Mouse (Mus musculus) midbrain, embryonic 11.5 days (tissue): ENCODE measurements at regions not wholly inside any gene's neighbourhood (a gene's known extent, or its start where the extent isn't known, plus 50 kb on each side); places are given as distances from the start of the nearest gene placed in this dataset.

ENCODE experiments used
- ATAC-seq: fragments of 200-750 bp; cut with Nextera tagmentation; 2 replicates; pipeline ENCODE4 v1.8.0; 2017; ENCODE audit warnings: moderate TSS enrichment, moderate library complexity; ENCODE audit not compliant: low FRiP score
- DNase-seq: peaks from one replicate; pipeline ENCODE4 v3.0.0; 2015; ENCODE audit warnings: low spot score; ENCODE audit errors: missing footprints
- H3K27ac ChIP-seq: fragments of 300-500 bp; sonication (generic); 2 replicates; pipeline ENCODE4 v1.5.1; 2014; ENCODE audit warnings: low read depth, low read length
- H3K27me3 ChIP-seq: fragments of 300-500 bp; sonication (generic); 2 replicates; pipeline ENCODE4 v1.6.1; 2014; ENCODE audit warnings: mild to moderate bottlenecking, low read length, moderate library complexity, mixed read lengths; ENCODE audit not compliant: control insufficient read depth, insufficient read depth
- H3K36me3 ChIP-seq: fragments of 300-500 bp; sonication (generic); 2 replicates; pipeline ENCODE4 v1.6.1; 2014; ENCODE audit warnings: mild to moderate bottlenecking, low read length, moderate library complexity, mixed read lengths; ENCODE audit not compliant: control insufficient read depth, insufficient read depth
- H3K4me1 ChIP-seq: fragments of 300-500 bp; sonication (generic); 2 replicates; pipeline ENCODE4 v1.6.1; 2014; ENCODE audit warnings: low read length; ENCODE audit not compliant: control insufficient read depth, insufficient read depth
- H3K4me2 ChIP-seq: fragments of 300-500 bp; sonication (generic); 2 replicates; pipeline ENCODE4 v1.6.1; 2014; ENCODE audit warnings: mild to moderate bottlenecking, moderate library complexity
- H3K4me3 ChIP-seq: fragments of 300-500 bp; sonication (generic); 2 replicates; pipeline ENCODE4 v1.5.1; 2014; ENCODE audit warnings: low read depth, low read length
- H3K9ac ChIP-seq: fragments of 300-500 bp; sonication (generic); 2 replicates; pipeline ENCODE4 v1.6.1; 2014; ENCODE audit warnings: low read length
- H3K9me3 ChIP-seq: fragments of 300-500 bp; sonication (generic); 2 replicates; pipeline ENCODE4 v1.6.1; 2016; ENCODE audit warnings: low read length; ENCODE audit not compliant: control insufficient read depth
- WGBS: fragments of 180-500 bp; shearing (Covaris S2); extraction: QIAGEN DNeasy Blood & Tissue Kit; methylation state at CpG from one replicate; pipeline ENCODE4 v1.1.7; 2014; 5-methylcytosine and 5-hydroxymethylcytosine counted together

DNA sequence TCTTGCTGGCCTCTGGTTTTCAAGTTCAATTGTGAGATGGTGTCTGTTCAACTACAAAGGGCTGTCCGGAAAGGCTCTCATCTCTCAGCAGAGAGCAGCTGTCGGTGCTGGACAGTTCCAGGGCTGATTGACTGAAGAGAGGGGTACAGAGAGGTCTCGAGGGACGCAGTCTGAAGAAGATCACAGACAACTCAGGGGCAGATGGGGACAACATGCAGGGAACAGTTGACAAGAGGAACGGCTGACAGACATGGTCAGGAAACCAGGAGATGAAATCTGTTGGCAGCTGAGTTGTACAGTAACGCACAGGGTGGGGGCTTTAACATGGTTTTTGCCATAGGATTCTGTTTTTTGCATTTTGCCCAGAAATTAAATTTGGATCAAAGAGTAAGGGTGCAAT is 84.5 kb upstream of the Nectin1 start:
- DNase-seq (no peak), ATAC-seq (no peak)
- WGBS = 72% methylated on average over 6 of the region's 6 CpGs
- Histone ChIP-seq H3K9me3 (no peaks in the 10 kb centered on the region), H3K4me3 (no peak overlapping the region), H3K27ac (no peak overlapping the region), H3K9ac (no peak overlapping the region), H3K36me3 (no peaks in the 10 kb centered on the region), H3K4me2 (no peak overlapping the region), H3K27me3 (no peaks in the 10 kb centered on the region), H3K4me1 (no peaks in the 10 kb centered on the region)

DNA sequence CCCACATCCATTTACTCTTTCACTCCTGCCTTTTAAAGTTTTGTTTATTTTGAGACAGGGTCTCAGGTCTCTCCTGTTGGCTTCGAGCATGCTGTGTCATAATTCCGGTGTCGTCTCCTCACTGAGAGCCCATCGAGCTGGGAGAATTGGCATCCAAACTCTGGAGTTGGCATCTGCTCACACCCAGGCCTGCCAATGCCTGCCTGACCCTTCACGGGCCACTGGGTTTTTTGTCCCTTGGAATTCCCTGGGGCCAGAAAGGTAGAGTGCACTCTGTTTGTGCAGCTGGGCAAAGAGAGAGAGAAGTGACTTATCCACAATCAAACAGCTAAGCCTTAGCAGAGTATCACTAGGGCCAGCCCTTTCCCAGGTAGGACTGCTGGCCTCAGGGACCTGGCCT is 83.6 kb upstream of the Nectin1 start:
- no peak overlapping the region for H3K27ac ChIP-seq

DNA sequence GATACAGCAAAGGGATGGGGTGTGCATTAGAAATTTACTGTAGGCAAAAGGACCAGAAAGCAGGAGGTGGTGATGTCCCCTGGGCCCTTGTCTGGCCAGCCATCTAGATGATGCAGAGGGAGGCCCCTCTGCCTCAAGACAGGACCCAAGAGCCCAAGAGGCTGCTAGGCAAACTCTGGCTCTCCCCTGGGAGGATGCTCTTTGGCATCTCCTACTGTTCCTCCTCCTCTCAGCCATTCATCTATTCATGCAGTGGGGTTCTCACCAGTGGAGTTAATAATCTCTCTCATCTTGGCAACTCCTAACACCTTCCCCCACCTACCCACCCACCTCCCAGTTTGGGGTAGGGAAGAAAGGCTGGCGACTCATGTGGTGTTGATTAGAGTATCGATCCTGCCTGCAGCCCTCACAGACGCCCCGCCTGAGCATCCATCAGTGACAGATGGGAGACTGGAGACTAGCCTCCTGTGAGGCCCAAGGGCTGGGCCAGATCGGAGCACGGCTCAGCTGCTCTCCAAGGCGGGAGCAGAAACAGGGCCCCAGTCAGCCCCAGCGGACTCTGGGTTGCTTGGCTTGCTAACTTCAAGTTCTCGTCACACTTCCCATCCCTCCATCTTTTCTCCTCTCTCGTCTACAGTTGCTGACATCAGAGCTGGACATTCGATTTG is 82.8 kb upstream of the Nectin1 start:
- Histone ChIP-seq H3K36me3 (no peaks in the 10 kb centered on the region), H3K27ac (no peak overlapping the region), H3K4me2 (no peak overlapping the region), H3K4me3 (no peak overlapping the region), H3K27me3 (no peaks in the 10 kb centered on the region), H3K4me1 (no peaks in the 10 kb centered on the region), H3K9ac (no peak overlapping the region), H3K9me3 (no peaks in the 10 kb centered on the region)
- ATAC-seq = no peak
- peak; percentile 73 for DNase-seq
- WGBS = 66% methylated on average over 11 of the region's 11 CpGs

More for the DNA sequence above, 83.6 kb upstream of the Nectin1 start:
- no peak for ATAC-seq
- Histone ChIP-seq H3K36me3 (no peaks in the 10 kb centered on the region), H3K4me1 (no peaks in the 10 kb centered on the region), H3K4me2 (no peak overlapping the region), H3K9me3 (no peaks in the 10 kb centered on the region), H3K4me3 (no peak overlapping the region), H3K27me3 (no peaks in the 10 kb centered on the region), H3K9ac (no peak overlapping the region)
- 81% methylated on average over 5 of the region's 5 CpGs for WGBS
- peak; percentile 41 for DNase-seq

DNA sequence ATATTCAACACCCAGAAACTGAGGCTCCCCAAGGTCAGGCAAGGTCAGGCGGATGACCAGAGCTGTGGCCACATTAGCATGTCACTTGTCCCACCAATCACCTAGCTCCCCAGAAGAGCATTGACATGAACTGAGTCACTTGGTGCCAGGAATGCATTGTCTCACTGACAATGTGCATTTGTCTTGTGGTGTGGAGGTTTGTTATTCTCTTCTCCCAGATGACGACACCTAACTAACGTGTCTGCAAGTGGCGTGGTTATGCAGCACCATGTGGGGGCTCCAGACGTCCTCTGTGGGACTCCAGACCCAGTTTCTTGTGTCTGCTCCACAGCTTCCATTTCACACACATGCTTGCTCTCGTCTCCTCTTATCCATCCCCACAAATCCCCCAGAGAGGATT is 82.1 kb upstream of the Nectin1 start:
- H3K4me3 ChIP-seq = no peak overlapping the region
- no peaks in the 10 kb centered on the region for H3K4me1 ChIP-seq
- ATAC-seq (no peak), DNase-seq (peak; percentile 67)
- H3K27me3 ChIP-seq = no peaks in the 10 kb centered on the region
- WGBS = 75% methylated on average over 6 of the region's 6 CpGs
- H3K36me3 ChIP-seq = no peaks in the 10 kb centered on the region
- no peaks in the 10 kb centered on the region for H3K9me3 ChIP-seq
- H3K4me2 ChIP-seq = no peak overlapping the region
- no peak overlapping the region for H3K27ac ChIP-seq
- no peak overlapping the region for H3K9ac ChIP-seq

DNA sequence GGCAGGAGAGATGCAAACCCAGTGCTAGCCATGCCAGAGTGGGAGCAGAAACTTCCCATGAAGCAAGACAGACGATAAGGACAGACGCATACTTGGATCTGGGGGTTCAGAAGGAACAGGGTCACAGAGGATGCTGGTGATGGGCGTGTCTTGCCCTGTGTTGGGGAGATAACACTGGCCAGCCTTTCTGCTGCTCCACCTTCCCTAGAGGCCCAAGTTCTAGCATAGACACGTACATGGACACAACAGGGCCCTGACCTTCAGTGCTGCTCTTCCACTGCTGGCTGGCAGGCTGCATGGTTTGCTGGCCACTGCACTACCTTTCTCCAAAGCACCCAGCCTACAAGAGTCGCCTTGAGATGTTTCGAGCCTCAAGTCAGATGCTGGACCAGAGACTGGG is 76.4 kb upstream of the Nectin1 start:
- whole genome bisulfite sequencing = 90% methylated on average over 6 of the region's 6 CpGs
- no peaks in the 10 kb centered on the region for H3K36me3 ChIP-seq
- DNase-seq (no peak), ATAC-seq (no peak)
- H3K9ac ChIP-seq = no peak overlapping the region
- H3K4me1 ChIP-seq = no peaks in the 10 kb centered on the region
- no peaks in the 10 kb centered on the region for H3K9me3 ChIP-seq
- no peaks in the 10 kb centered on the region for H3K27me3 ChIP-seq
- H3K27ac ChIP-seq = no peak overlapping the region
- H3K4me2 ChIP-seq = no peak overlapping the region
- no peak overlapping the region for H3K4me3 ChIP-seq

DNA sequence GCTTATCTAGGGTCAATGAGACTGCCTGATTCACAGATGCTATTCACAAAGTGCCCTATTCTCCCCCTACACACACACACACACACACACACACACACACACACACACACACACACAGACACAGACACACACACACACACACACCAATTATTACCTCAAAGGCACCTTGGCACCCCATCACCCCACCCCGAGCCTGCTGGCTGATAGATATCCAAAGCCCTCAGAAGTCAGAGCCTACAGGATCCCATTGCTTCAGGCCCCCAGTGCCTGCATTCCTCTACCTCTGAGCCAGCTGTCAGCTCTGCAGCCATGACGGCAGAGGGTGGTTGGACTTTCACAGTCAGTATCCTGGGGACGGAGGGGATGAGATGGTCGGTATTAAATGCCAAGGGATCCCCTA is 75.8 kb upstream of the Nectin1 start:
- Histone ChIP-seq H3K36me3 (no peaks in the 10 kb centered on the region), H3K4me3 (no peak overlapping the region), H3K9me3 (no peaks in the 10 kb centered on the region), H3K9ac (no peak overlapping the region), H3K4me2 (no peak overlapping the region), H3K27me3 (no peaks in the 10 kb centered on the region), H3K4me1 (no peaks in the 10 kb centered on the region), H3K27ac (no peak overlapping the region)
- ATAC-seq (no peak), DNase-seq (no peak)
- WGBS = 77% methylated on average over 4 of the region's 4 CpGs

DNA sequence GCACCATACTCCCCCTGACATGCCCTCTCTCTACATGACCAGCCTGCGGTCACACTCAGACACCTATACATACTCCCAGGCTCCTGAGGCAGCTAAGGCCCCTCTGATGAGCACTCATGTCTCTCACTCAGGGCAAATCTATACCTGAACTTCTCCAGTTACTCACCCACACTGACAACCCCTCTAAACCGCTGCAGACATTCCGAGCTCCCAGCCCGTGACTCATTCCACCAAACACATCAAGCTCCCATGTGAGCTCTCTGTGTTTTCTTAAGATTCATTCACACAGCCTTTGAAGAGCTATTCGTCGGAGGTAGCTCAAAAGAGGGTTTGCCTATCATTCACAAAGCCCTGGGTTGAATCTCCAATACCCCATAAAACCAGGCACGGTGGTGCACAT is 75.1 kb upstream of the Nectin1 start:
- Histone ChIP-seq H3K27ac (no peak overlapping the region), H3K9me3 (no peaks in the 10 kb centered on the region), H3K4me3 (no peak overlapping the region), H3K4me2 (no peak overlapping the region), H3K9ac (no peak overlapping the region), H3K27me3 (no peaks in the 10 kb centered on the region), H3K4me1 (no peaks in the 10 kb centered on the region), H3K36me3 (no peaks in the 10 kb centered on the region)
- 74% methylated on average over 7 of the region's 7 CpGs for WGBS
- DNase-seq = peak; percentile 14
- ATAC-seq = no peak

DNA sequence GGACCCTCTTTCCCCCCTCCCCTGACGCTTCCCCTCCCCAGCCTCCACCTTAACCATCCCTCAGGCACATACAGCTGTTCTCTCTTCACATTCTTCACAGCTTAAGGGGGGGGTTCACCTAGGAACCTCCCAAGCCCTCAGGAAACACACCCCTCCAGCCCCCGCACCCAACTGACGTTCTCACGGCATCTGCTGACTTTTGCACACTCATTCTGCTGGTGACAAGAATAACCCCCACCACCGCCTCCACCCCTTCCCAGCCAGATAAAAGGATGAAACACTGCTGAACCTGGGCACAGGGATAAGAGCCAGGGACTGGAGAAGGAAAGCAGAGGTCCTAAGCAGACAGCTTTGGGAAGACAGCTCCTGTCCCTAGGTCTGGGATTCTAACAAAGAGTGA is 73.2 kb upstream of the Nectin1 start:
- H3K27ac ChIP-seq = no peak overlapping the region
- no peaks in the 10 kb centered on the region for H3K27me3 ChIP-seq
- H3K4me1 ChIP-seq = no peaks in the 10 kb centered on the region
- H3K36me3 ChIP-seq = no peaks in the 10 kb centered on the region
- no peak overlapping the region for H3K4me2 ChIP-seq
- ATAC-seq = no peak
- no peak overlapping the region for H3K9ac ChIP-seq
- no peak overlapping the region for H3K4me3 ChIP-seq
- H3K9me3 ChIP-seq = no peaks in the 10 kb centered on the region
- no peak for DNase-seq
- 75% methylated on average over 5 of the region's 5 CpGs for WGBS

DNA sequence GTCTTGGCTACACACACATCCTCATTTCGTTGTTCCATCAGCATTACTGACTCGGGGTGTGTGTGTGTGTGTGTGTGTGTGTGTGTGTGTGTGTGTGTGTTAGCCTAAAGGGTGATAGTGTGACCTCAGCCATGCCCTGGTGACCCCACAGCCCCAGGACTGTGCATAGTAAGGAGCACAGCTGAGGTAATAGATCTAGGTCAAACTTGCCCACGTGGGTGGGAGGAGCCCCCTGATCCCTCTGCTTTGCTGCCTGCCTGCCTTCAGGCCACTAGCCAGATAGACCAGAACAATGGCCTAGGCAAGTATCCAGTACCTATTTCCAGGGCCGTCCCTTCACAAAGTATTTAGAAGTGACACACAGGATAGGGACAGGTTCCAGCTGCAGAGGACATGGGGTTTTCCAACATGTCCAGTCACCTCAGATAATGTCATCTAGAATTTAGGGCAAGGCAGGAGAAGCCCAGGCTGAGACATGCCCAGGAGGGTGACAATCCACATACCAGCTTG is 70.6 kb upstream of the Nectin1 start:
- Histone ChIP-seq H3K4me2 (no peak overlapping the region), H3K27me3 (no peaks in the 10 kb centered on the region), H3K9me3 (no peaks in the 10 kb centered on the region), H3K9ac (no peak overlapping the region), H3K4me3 (no peak overlapping the region), H3K36me3 (no peaks in the 10 kb centered on the region), H3K4me1 (no peaks in the 10 kb centered on the region), H3K27ac (no peak overlapping the region)
- WGBS = 68% methylated on average over 4 of the region's 4 CpGs
- no peak for ATAC-seq
- no peak for DNase-seq
